Mouse (Mus musculus) G1E-ER4 (cell line): ENCODE results near the gene Atp8b4. TPM values are rescaled to one million over a fixed set of nuclear protein-coding genes. Genes with fewer than 3 reads are reported as not detected.

ENCODE experiments used
- GATA1 ChIP-seq: IDR thresholded peaks from one replicate; pipeline ENCODE4 v1.8.0; 2012; ENCODE audit warnings: low read length, inconsistent platforms
- polyA plus RNA-seq: library from polyadenylated mRNA; stranded (reverse); fragments of >175 nt; gene quantifications from 2 replicates; pipeline ENCODE4 v1.2.3, GENCODE M21; 2012

Gene Atp8b4
- polyA plus RNA-seq, 1 experiment = not detected

GRCm38 (mm10) chr2:126359965-126360364, 140.5 kb downstream of the Atp8b4 start:
- TF ChIP-seq GATA1 = no peak

GRCm38 (mm10) chr2:126359278-126359677, 141.2 kb downstream of the Atp8b4 start:
- TF ChIP-seq GATA1 = no peak

DNA sequence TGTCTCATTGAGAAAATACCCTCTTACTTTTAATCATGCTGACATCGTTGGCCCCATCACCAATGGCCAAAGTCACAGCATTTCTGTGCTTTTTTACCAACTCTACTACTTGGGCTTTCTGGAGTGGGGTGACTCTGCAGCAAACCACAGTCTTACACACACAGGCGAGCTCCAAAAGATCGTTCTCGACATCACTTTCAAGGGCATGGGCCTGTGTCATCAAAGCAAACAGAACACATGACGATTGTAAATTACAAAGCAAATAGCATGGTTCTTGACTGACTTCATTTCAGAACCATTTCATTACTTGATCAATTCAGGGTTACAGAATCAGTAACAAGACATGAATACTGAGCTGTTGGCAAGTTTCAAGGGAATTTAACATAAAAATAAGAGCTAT, 141.7 kb downstream of the Atp8b4 start:
- TF ChIP-seq GATA1 = no peak

- TF ChIP-seq GATA1 = no peak
Observed at GRCm38 (mm10) chr2:126355259-126355658, 145.2 kb downstream of the Atp8b4 start.

GRCm38 (mm10) chr2:126351811-126352210, 148.7 kb downstream of the Atp8b4 start:
- TF ChIP-seq GATA1 = no peak

DNA sequence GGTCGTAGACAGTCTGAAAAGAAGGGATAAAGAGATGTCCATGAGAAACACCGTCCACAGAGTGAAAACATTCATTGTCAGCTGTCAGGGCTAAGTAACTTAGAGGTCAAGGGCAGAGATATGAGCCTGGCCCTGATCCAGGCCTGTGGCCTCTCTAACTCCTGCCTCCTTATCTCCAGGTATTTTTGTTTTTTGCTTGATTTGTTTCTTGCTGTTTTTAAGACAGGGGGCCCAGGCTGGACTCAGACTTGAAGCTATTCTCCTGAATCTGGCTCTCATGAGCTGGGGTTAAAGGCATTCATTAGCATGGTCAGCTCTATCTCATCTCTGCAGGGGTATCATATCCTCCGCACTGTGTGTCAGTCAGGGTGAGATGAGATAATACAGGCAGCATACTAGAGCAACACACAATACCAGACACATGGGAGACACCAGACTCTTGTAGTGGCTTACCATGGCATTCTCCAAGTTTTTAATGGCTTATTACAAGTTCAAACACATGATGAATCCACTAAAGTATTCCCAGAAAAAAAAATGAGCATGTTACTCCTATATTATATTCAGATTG, 157.4 kb downstream of the Atp8b4 start:
- no peak for TF ChIP-seq GATA1

DNA sequence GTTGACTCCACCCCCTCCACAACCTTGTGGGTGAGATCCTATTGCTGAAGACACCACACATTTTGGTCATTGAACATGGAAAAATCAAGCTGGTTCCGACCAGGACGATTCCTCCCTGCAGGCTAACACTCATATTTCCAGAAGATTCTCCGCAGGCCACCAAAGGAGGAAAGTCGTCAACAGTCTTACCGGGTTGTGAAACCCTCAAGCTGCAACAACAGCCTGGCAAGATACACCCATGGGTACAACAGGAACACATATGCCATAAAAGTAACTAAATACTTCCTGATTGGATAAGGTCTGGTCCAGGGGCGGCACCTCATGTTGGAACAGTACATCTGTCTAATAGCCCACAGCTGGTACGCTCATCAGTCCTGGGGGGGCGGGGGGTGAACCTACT, 159.0 kb downstream of the Atp8b4 start:
- no peak for TF ChIP-seq GATA1

GRCm38 (mm10) chr2:126340201-126340600, 160.3 kb downstream of the Atp8b4 start:
- TF ChIP-seq GATA1 = no peak

GRCm38 (mm10) chr2:126339516-126339915, 161.0 kb downstream of the Atp8b4 start:
- no peak for TF ChIP-seq GATA1

DNA sequence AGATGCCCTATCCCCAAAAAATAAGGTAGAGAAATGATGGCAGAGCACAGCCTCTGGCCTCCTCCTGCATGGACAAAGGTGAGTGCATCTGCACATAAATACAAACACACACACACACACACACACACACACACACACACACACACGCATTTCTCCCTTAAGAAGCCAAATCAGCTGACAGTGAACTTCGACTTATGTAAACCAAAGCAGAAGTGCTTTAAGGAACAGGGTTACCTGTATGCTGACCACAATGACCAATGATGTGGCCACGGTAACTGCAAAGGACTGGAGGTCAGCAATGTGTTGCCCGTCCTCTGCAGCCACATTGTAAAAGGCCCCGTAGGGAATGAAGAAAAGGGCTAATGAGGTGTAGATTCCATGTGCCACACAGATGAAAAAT, 163.3 kb downstream of the Atp8b4 start:
- TF ChIP-seq GATA1 = no peak

GRCm38 (mm10) chr2:126331794-126332193, 168.7 kb downstream of the Atp8b4 start:
- no peak for TF ChIP-seq GATA1

DNA sequence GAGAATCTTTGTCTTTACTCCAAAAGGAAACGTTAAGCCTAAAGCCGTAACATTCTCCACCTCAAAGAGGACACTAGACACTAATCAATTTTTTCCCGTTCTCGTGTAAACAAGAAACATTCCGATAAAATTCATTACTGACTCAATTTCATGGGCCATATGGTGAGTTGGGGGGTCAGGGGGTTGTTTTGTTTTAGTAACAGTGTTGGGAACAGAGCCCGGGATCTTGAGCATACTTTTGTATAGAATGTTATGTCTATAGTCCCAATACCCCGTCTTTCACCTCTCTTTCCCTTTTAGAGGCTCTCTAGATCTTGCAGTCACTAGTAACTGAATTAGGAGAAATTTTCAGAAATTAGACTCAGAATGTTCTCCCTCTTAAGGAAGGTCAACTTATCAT, 177.3 kb downstream of the Atp8b4 start:
- no peak for TF ChIP-seq GATA1

DNA sequence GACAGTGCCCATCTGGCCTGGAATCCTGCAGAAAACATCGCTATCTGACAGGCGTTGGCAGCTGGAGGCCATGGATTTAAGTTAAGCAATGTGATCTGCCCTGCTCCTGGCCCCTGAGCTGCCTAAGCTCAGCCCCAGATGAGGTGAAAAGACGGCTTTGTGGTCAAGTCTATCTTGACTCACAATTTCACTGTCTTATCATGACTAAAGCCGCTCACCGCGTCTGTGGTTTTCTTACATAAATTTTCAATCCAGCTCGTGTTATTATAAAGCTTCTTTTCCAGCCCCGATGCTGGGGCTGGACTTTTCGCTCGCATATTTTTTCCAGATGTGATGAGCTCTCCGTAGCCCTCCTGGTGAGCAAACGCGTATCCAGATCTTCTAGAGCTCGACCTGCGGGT, 177.8 kb downstream of the Atp8b4 start:
- TF ChIP-seq GATA1 = no peak

DNA sequence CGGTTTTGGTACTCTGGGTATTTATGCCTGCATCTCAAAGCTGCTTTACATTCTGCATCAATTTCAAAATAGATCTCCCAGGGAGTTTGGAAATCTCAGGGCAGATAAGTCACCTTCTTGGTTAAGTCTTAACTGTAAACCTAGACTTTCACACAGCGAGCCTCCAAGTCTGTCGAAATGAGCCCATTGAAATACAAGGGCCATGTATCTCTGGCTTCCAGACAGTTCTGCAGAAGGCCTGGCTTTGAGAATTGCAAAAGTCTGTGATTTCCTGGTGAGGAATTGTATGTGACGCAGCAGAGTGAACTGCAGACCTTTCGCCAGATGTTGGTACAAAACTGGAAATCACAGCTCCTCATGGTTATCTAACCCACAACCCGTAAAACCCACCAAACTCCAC, 182.4 kb downstream of the Atp8b4 start:
- no peak for TF ChIP-seq GATA1

DNA sequence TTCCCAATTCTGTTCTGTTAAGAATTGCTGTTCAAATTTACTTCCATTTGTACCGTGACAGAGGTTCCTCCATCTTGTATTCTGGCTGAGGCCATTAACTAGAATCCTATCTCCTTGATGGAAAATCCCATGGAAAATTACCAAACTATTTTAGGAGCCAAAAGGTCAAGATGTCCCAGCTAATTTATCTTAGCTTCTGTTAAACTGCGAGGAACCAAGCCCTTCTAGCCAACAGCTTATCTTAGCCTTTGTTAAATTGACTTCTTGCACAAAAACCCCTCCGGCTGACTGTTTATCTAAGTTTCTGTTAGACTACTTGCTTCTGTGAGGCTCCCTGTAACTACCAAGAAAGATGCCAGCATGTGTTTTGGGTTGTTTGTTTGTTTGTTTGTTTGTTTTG, 183.5 kb downstream of the Atp8b4 start:
- no peak for TF ChIP-seq GATA1

GRCm38 (mm10) chr2:126316346-126316745, 184.1 kb downstream of the Atp8b4 start:
- no peak for TF ChIP-seq GATA1

DNA sequence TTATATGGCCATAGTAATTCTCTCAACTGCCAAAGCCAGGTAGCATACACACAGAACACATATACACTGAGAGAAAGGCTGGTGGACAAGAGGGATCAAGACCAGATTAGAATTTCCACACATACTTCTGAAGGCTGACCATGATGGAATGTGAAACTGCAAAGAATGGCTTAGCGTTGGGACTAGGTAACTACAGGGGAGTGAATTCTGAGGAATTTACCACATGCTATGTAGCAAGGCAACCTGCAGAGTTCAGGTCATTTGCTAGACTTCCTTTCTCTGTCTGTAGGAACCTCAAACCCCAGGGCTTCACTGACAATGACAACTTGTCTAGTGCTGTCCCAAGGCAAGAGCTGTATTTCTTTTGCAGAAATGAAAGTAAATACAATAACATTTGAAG, 189.4 kb downstream of the Atp8b4 start:
- TF ChIP-seq GATA1 = no peak

- TF ChIP-seq GATA1 = no peak
Observed at GRCm38 (mm10) chr2:126309994-126310393, 190.5 kb downstream of the Atp8b4 start.
